Comparison of ENCODE assay signal across 9 mouse cellular contexts in the genomic region with DNA sequence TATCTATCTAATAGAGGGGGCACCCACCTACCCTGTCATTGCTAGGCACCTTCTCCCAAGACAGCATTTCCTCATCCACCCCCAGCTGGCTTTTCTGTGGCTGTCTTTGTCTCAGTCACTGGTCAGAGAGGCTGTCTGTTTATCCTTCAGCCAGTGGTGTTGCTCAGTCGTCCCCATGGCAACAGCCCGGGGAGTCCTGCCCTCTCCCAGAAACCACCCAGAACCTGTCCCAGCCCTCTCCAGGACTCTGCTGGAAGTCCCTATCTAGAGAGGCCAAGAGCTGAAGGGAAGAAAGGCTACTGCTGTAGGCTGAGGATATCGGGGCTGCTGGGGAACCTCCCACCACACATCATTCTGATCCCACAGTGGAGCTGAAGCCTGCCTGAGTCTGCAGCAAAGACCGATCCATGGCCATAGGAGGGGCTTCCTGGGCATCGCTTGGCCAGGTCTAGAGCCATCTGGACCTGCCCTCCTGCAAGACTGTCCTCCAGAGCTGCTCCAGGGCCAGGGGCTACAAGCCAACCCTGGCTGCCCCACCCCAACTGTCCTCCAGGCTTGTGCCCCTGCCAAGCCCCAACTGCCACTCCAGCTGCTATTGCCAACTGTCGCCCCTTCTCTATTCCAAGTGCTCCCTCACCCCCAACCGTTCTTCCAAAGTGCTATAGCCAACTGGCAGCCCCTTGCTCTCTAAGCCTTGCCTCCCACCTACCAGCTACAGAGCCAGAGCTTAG. TPM values are rescaled to one million over a fixed set of nuclear protein-coding genes. Genes with fewer than 3 reads are reported as not detected.
DNase-seq lines count a peak whose midpoint lies in the region; ATAC-seq and TF ChIP-seq lines count a peak whose summit lies in the region.
"Had no signal": no experiment of that assay in that cellular context is flagged by ENCODE, and none has a peak within 500 bp of the region (broad histone marks: within the 10 kb centered on the region; RNA-seq: fewer than 3 reads in every experiment).

No protein-coding gene starts in this region.

- peak overlapping the region; percentile 23 for H3K4me2 ChIP-seq in hindbrain, postnatal 0 days (ENCODE audit: low read depth, low read length)
- peak overlapping the region; percentile 32; the same call in 1 of the 2 replicates for H3K4me2 ChIP-seq in midbrain, embryonic 16.5 days (ENCODE audit: low read length)

- H3K27me3 ChIP-seq in hindbrain, postnatal 0 days (ENCODE audit: insufficient read depth, low read length): no peaks in the 10 kb centered on the region
- peaks cover 16% of the 10 kb centered on the region; the same call in 1 of the 2 replicates for H3K27me3 ChIP-seq in limb, embryonic 10.5 days (ENCODE audit: low read depth, poor library complexity, severe bottlenecking)
- peaks cover 3% of the 10 kb centered on the region for H3K27me3 ChIP-seq in midbrain, embryonic 16.5 days (ENCODE audit: control insufficient read depth, insufficient read depth, low read depth, low read length)

- peak overlapping the region; percentile 69 for H3K27ac ChIP-seq in hindbrain, postnatal 0 days
- peak overlapping the region; percentile 48; the same call in 1 of the 2 replicates for H3K27ac ChIP-seq in limb, embryonic 10.5 days
- no peak overlapping the region for H3K27ac ChIP-seq in midbrain, embryonic 16.5 days (ENCODE audit: low read length)

- 0 out of 2 replicates have a peak, but pooled peaks cover 11% of the 10 kb centered on the region for H3K4me1 ChIP-seq in hindbrain, postnatal 0 days (ENCODE audit: insufficient read depth, low read length)
- peaks cover 28% of the 10 kb centered on the region for H3K4me1 ChIP-seq in limb, embryonic 10.5 days
- H3K4me1 ChIP-seq in midbrain, embryonic 16.5 days (ENCODE audit: control insufficient read depth, insufficient read depth, low read length): peaks cover 3% of the 10 kb centered on the region; the same call in 1 of the 2 replicates

- H3K4me3 ChIP-seq in hindbrain, postnatal 0 days (ENCODE audit: low read length): no peak overlapping the region
- H3K4me3 ChIP-seq in limb, embryonic 10.5 days: no peak overlapping the region
- H3K4me3 ChIP-seq in midbrain, embryonic 16.5 days (ENCODE audit: low read depth, low read length): no peak overlapping the region

- no peaks in the 10 kb centered on the region for H3K36me3 ChIP-seq in hindbrain, postnatal 0 days (ENCODE audit: insufficient read depth, low read length)
- H3K36me3 ChIP-seq in limb, embryonic 10.5 days: no peaks in the 10 kb centered on the region
- H3K36me3 ChIP-seq in midbrain, embryonic 16.5 days (ENCODE audit: control insufficient read depth, insufficient read depth, low read length): no peaks in the 10 kb centered on the region

- H3K9me3 ChIP-seq in hindbrain, postnatal 0 days (ENCODE audit: low read length): no peaks in the 10 kb centered on the region
- H3K9me3 ChIP-seq in limb, embryonic 10.5 days (replicated peaks): no peaks in the 10 kb centered on the region
- no peaks in the 10 kb centered on the region for H3K9me3 ChIP-seq in midbrain, embryonic 16.5 days (replicated peaks; ENCODE audit: control insufficient read depth, low read length, poor library complexity, severe bottlenecking)

- TF ChIP-seq CTCF in hindbrain, postnatal 0 days (IDR thresholded peaks at IDR 0.05; ENCODE audit: low read depth): no peak

- 26% methylated on average over 7 of the region's 7 CpGs for WGBS in hindbrain, postnatal 0 days
- 46% methylated on average over 7 of the region's 7 CpGs for WGBS in limb, embryonic 10.5 days
- WGBS in midbrain, embryonic 16.5 days: 44% methylated on average over 7 of the region's 7 CpGs

- no peak overlapping the region for H3K9ac ChIP-seq in hindbrain, postnatal 0 days (replicated peaks; ENCODE audit: low read length)
- no peak overlapping the region for H3K9ac ChIP-seq in midbrain, embryonic 16.5 days (ENCODE audit: low read depth, low read length)

- DNase-seq in left cerebral cortex, adult 18-20 months (ENCODE audit: low spot score in 2 of 2): peak; percentile 33 to 64
- no peak for DNase-seq in left cerebral cortex, adult 11 months (ENCODE audit: low spot score)
- peak; percentile 98 for DNase-seq in cerebellum, adult 9-10 months
- peak; percentile 34 for DNase-seq in gastrocnemius, postnatal 25 days
- peak; percentile 80 for DNase-seq in hindbrain, postnatal 0 days (ENCODE audit: low spot score)
- no peak for DNase-seq in limb, embryonic 10.5 days (ENCODE audit: low spot score)
- DNase-seq in thymus, postnatal 10 days (ENCODE audit: low spot score in 2 of 2): no peak

- ATAC-seq in hindbrain, postnatal 0 days: peak; percentile 83
- ATAC-seq in midbrain, embryonic 16.5 days: 0 out of 2 replicates have a peak, but pooled peaks have one; percentile 12

RNA-seq across cellular contexts. Expression of a gene that starts 3.9 kb away (rescaled TPM):
- 10 to 100 TPM; 13.8 to 15.3 TPM for total RNA-seq in left cerebral cortex, adult 18-20 months (2021)
- 1 to 10 TPM; 3.5 TPM for total RNA-seq in gastrocnemius, postnatal 25 days (2021)
- total RNA-seq in hindbrain, postnatal 0 days (2014; rRNA removed): 29.0 and 33.0 TPM in 2 replicates
- polyA plus RNA-seq in hindbrain, postnatal 0 days (2015; fragmentation: Nextera tagmentation; extraction: Ambion mirVana): 17.0 and 19.2 TPM in 2 replicates
- 17.5 and 17.7 TPM in 2 replicates for polyA plus RNA-seq in limb, embryonic 10.5 days (2016; fragmentation: Nextera tagmentation; extraction: Ambion mirVana)
- 21.6 and 26.2 TPM in 2 replicates for polyA plus RNA-seq in midbrain, embryonic 16.5 days (2015; fragmentation: Nextera tagmentation; extraction: Ambion mirVana)

RNA-seq across cellular contexts. Expression of a gene that starts 29.8 kb away (rescaled TPM):
- not detected for total RNA-seq in left cerebral cortex, adult 18-20 months (2021)
- not detected for total RNA-seq in gastrocnemius, postnatal 25 days (2021)
- not detected in 2 replicates for total RNA-seq in hindbrain, postnatal 0 days (2014; rRNA removed)
- 0.08 TPM in 1 of 2 replicates, not detected in the other for polyA plus RNA-seq in hindbrain, postnatal 0 days (2015; fragmentation: Nextera tagmentation; extraction: Ambion mirVana)
- 0.08 and 0.21 TPM in 2 replicates for polyA plus RNA-seq in limb, embryonic 10.5 days (2016; fragmentation: Nextera tagmentation; extraction: Ambion mirVana)
- not detected in 2 replicates for polyA plus RNA-seq in midbrain, embryonic 16.5 days (2015; fragmentation: Nextera tagmentation; extraction: Ambion mirVana)
- total RNA-seq: liver, adult 2 months had no signal
- polyA plus RNA-seq: liver, adult 2 months had no signal

RNA-seq across cellular contexts. Expression of a gene that starts 33.8 kb away (rescaled TPM):
- total RNA-seq in left cerebral cortex, adult 18-20 months (2021): 10 to 100 TPM; 77.5 to 82.8 TPM
- 10 to 100 TPM; 46.1 to 48.2 TPM for total RNA-seq in gastrocnemius, postnatal 25 days (2021)
- total RNA-seq in hindbrain, postnatal 0 days (2014; rRNA removed): 52.2 and 92.5 TPM in 2 replicates
- polyA plus RNA-seq in hindbrain, postnatal 0 days (2015; fragmentation: Nextera tagmentation; extraction: Ambion mirVana): 127 and 128 TPM in 2 replicates
- 176 and 185 TPM in 2 replicates for polyA plus RNA-seq in limb, embryonic 10.5 days (2016; fragmentation: Nextera tagmentation; extraction: Ambion mirVana)
- 105 and 109 TPM in 2 replicates for polyA plus RNA-seq in midbrain, embryonic 16.5 days (2015; fragmentation: Nextera tagmentation; extraction: Ambion mirVana)

RNA-seq across cellular contexts. Expression of a gene that starts 57.1 kb away (rescaled TPM):
- 100 to 1,000 TPM; 299 to 304 TPM for total RNA-seq in left cerebral cortex, adult 18-20 months (2021)
- total RNA-seq in gastrocnemius, postnatal 25 days (2021): 10 to 100 TPM; 43.8 to 46.3 TPM
- 417 and 459 TPM in 2 replicates for total RNA-seq in hindbrain, postnatal 0 days (2014; rRNA removed)
- 260 and 276 TPM in 2 replicates for polyA plus RNA-seq in hindbrain, postnatal 0 days (2015; fragmentation: Nextera tagmentation; extraction: Ambion mirVana)
- 86.6 and 97.6 TPM in 2 replicates for polyA plus RNA-seq in limb, embryonic 10.5 days (2016; fragmentation: Nextera tagmentation; extraction: Ambion mirVana)
- 291 and 302 TPM in 2 replicates for polyA plus RNA-seq in midbrain, embryonic 16.5 days (2015; fragmentation: Nextera tagmentation; extraction: Ambion mirVana)

Comparison
In these comparisons a context has a peak if more than half of its experiments do, and no peak if none do; other contexts are left out.
1. DNase-seq: peak in left cerebral cortex, adult 18-20 months (2 of 2), cerebellum, adult 9-10 months (single experiment), gastrocnemius, postnatal 25 days (single experiment) and hindbrain, postnatal 0 days (single experiment); none in left cerebral cortex, adult 11 months (single experiment), limb, embryonic 10.5 days (single experiment) and thymus, postnatal 10 days (0 of 2).